Mouse (Mus musculus) midbrain, embryonic 11.5 days (tissue): ENCODE measurements around the gene Zxdc. TPM values are rescaled to one million over a fixed set of nuclear protein-coding genes. Genes with fewer than 3 reads are reported as not detected.
A peak's percentile ranks its signal among the peaks of the same experiment; 100 is the strongest.

Experiments used
- ATAC-seq: fragments of 200-750 bp; cut with Nextera tagmentation; 2 replicates; pipeline ENCODE4 v1.8.0; 2017; ENCODE audit warnings: moderate TSS enrichment, moderate library complexity; ENCODE audit not compliant: low FRiP score
- DNase-seq: peaks from one replicate; pipeline ENCODE4 v3.0.0; 2015; ENCODE audit warnings: low spot score; ENCODE audit errors: missing footprints
- H3K27ac ChIP-seq: fragments of 300-500 bp; sonication (generic); 2 replicates; pipeline ENCODE4 v1.5.1; 2014; ENCODE audit warnings: low read depth, low read length
- H3K27me3 ChIP-seq: fragments of 300-500 bp; sonication (generic); 2 replicates; pipeline ENCODE4 v1.6.1; 2014; ENCODE audit warnings: mild to moderate bottlenecking, low read length, moderate library complexity, mixed read lengths; ENCODE audit not compliant: control insufficient read depth, insufficient read depth
- H3K36me3 ChIP-seq: fragments of 300-500 bp; sonication (generic); 2 replicates; pipeline ENCODE4 v1.6.1; 2014; ENCODE audit warnings: mild to moderate bottlenecking, low read length, moderate library complexity, mixed read lengths; ENCODE audit not compliant: control insufficient read depth, insufficient read depth
- H3K4me1 ChIP-seq: fragments of 300-500 bp; sonication (generic); 2 replicates; pipeline ENCODE4 v1.6.1; 2014; ENCODE audit warnings: low read length; ENCODE audit not compliant: control insufficient read depth, insufficient read depth
- H3K4me2 ChIP-seq: fragments of 300-500 bp; sonication (generic); 2 replicates; pipeline ENCODE4 v1.6.1; 2014; ENCODE audit warnings: mild to moderate bottlenecking, moderate library complexity
- H3K4me3 ChIP-seq: fragments of 300-500 bp; sonication (generic); 2 replicates; pipeline ENCODE4 v1.5.1; 2014; ENCODE audit warnings: low read depth, low read length
- H3K9ac ChIP-seq: fragments of 300-500 bp; sonication (generic); 2 replicates; pipeline ENCODE4 v1.6.1; 2014; ENCODE audit warnings: low read length
- H3K9me3 ChIP-seq: fragments of 300-500 bp; sonication (generic); 2 replicates; pipeline ENCODE4 v1.6.1; 2016; ENCODE audit warnings: low read length; ENCODE audit not compliant: control insufficient read depth
- WGBS: fragments of 180-500 bp; shearing (Covaris S2); extraction: QIAGEN DNeasy Blood & Tissue Kit; methylation state at CpG from one replicate; pipeline ENCODE4 v1.1.7; 2014; 5-methylcytosine and 5-hydroxymethylcytosine counted together
- polyA plus RNA-seq: library from polyadenylated mRNA; unstranded; fragments of >200 nt; fragmentation: Nextera tagmentation; extraction: Ambion mirVana; gene quantifications from 2 replicates; pipeline ENCODE4 v1.2.1, GENCODE M21; 2014

Zxdc gene
- polyA plus RNA-seq, 1 experiment from 2014 or later, result 9.6 TPM

DNA sequence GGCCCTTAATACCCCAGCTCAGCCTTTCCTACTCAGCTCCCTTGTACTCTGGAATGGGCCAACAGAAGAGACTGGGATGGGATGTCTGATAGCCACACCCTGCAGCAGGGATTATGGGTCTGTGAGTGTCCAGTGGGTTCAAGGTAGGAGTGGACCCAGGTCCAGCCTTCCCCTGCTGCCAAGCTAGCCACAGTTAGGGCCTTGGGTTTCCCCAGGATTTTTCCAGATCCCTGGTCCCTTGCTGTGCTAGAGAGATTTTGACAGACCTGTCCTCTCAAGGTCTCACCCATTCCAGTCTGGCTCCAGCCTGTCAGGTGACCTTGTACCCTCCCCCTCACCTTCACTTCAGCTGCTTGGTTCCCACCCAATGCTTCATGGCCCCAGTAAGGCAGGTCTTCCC lies 39.3 kb downstream of the Zxdc start:
- no peaks in the 10 kb centered on the region for H3K4me1 ChIP-seq
- H3K27ac ChIP-seq, result no peak overlapping the region
- H3K4me2 ChIP-seq, result no peak overlapping the region
- no peak overlapping the region for H3K9ac ChIP-seq
- H3K9me3 ChIP-seq, result no peaks in the 10 kb centered on the region
- no peaks in the 10 kb centered on the region for H3K36me3 ChIP-seq
- DNase-seq, result no peak
- no peaks in the 10 kb centered on the region for H3K27me3 ChIP-seq
- H3K4me3 ChIP-seq, result no peak overlapping the region
- ATAC-seq, result no peak

DNA sequence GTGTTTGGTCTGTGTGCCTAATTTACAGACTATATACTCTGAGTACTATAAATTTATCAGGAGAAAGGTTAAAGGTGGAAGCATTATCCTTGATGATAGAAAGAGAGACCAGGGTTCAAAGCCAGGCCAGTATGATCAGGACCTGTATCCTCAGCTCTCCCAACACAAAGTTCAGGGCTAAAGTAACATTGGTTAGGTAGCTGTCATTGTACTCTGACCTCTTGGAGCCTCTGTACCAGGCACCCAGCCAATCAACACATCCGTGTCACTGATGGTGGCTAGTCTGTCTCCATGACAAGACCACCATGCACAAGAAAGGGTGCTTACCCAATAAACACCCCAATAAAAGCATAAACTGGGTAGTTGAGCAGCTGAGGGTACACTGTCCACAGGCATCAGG lies 41.7 kb downstream of the Zxdc start:
- Histone ChIP-seq H3K4me2 (no peak overlapping the region), H3K36me3 (no peaks in the 10 kb centered on the region), H3K4me1 (no peaks in the 10 kb centered on the region), H3K27me3 (no peaks in the 10 kb centered on the region), H3K27ac (no peak overlapping the region), H3K9me3 (no peaks in the 10 kb centered on the region), H3K9ac (no peak overlapping the region), H3K4me3 (no peak overlapping the region)
- ATAC-seq (no peak), DNase-seq (no peak)
- 83% methylated on average over 1 of the region's 1 CpGs for WGBS

- H3K9me3 ChIP-seq, result no peaks in the 10 kb centered on the region
- H3K4me1 ChIP-seq, result no peaks in the 10 kb centered on the region
- no peak for DNase-seq
- no peak overlapping the region for H3K4me2 ChIP-seq
- no peak overlapping the region for H3K4me3 ChIP-seq
- WGBS, result 87% methylated on average over 7 of the region's 7 CpGs
- no peak overlapping the region for H3K9ac ChIP-seq
- H3K27ac ChIP-seq, result no peak overlapping the region
- H3K36me3 ChIP-seq, result no peaks in the 10 kb centered on the region
- H3K27me3 ChIP-seq, result no peaks in the 10 kb centered on the region
- no peak for ATAC-seq
Observed at GRCm38 (mm10) chr6:90411926-90412325, 42.6 kb downstream of the Zxdc start.

- DNase-seq, result peak; percentile 97
- Histone ChIP-seq H3K27me3 (peaks cover 4% of the 10 kb centered on the region), H3K4me1 (peaks cover 4% of the 10 kb centered on the region; the same call in 1 of the 2 replicates), H3K4me2 (peak overlapping the region; percentile 48), H3K27ac (no peak overlapping the region), H3K36me3 (no peaks in the 10 kb centered on the region), H3K9ac (peak overlapping the region; percentile 54), H3K4me3 (peak overlapping the region; percentile 15; the same call in 1 of the 2 replicates), H3K9me3 (no peaks in the 10 kb centered on the region)
- ATAC-seq, result peak; percentile 89
- WGBS, result 4% methylated on average over 14 of the region's 14 CpGs
Observed at GRCm38 (mm10) chr6:90422565-90422964, 53.3 kb downstream of the Zxdc start.

- no peaks in the 10 kb centered on the region for H3K36me3 ChIP-seq
- ATAC-seq (no peak), DNase-seq (no peak)
- peaks cover 10% of the 10 kb centered on the region for H3K4me1 ChIP-seq
- peaks cover 7% of the 10 kb centered on the region for H3K27me3 ChIP-seq
- no peak overlapping the region for H3K9ac ChIP-seq
- no peaks in the 10 kb centered on the region for H3K9me3 ChIP-seq
- H3K4me3 ChIP-seq, result no peak overlapping the region
- H3K4me2 ChIP-seq, result no peak overlapping the region
- 82% methylated on average over 3 of the region's 3 CpGs for WGBS
- no peak overlapping the region for H3K27ac ChIP-seq
Observed at GRCm38 (mm10) chr6:90425361-90425760, 56.1 kb downstream of the Zxdc start.

- H3K9ac ChIP-seq, result no peak overlapping the region
Observed at GRCm38 (mm10) chr6:90426003-90426402, 56.7 kb downstream of the Zxdc start.

GRCm38 (mm10) chr6:90428380-90428974 lies 59.2 kb downstream of the Zxdc start, which contains the start of gene Cfap100:
Cfap100 (minus strand) TSS chr6:90428797.
- 0% methylated on average over 31 of the region's 31 CpGs for WGBS
- Histone ChIP-seq H3K4me3 (peak within 1 kb of the TSS; percentile 38), H3K36me3 (no peaks in the 10 kb centered on the region), H3K9me3 (no peaks in the 10 kb centered on the region), H3K27ac (no peak within 1 kb of the TSS; the same call in 1 of the 2 replicates), H3K9ac (peak within 1 kb of the TSS; percentile 64), H3K4me1 (peaks cover 6% of the 10 kb centered on the region), H3K27me3 (peaks cover 7% of the 10 kb centered on the region), H3K4me2 (peak within 1 kb of the TSS; percentile 71)
- ATAC-seq (peak; percentile 94), DNase-seq (peak; percentile 95)

More at GRCm38 (mm10) chr6:90426003-90426402, 56.7 kb downstream of the Zxdc start:
- ATAC-seq, result no peak
- Histone ChIP-seq H3K4me1 (peaks cover 10% of the 10 kb centered on the region), H3K4me3 (no peak overlapping the region), H3K36me3 (no peaks in the 10 kb centered on the region), H3K27me3 (peaks cover 7% of the 10 kb centered on the region), H3K27ac (no peak overlapping the region), H3K9me3 (no peaks in the 10 kb centered on the region), H3K4me2 (no peak overlapping the region)
- WGBS, result 89% methylated on average over 4 of the region's 4 CpGs
- no peak for DNase-seq

GRCm38 (mm10) chr6:90429911-90430310 lies 60.6 kb downstream of the Zxdc start:
- DNase-seq (no peak), ATAC-seq (no peak)
- Histone ChIP-seq H3K4me3 (no peak overlapping the region), H3K36me3 (no peaks in the 10 kb centered on the region), H3K9ac (no peak overlapping the region), H3K4me2 (no peak overlapping the region), H3K27me3 (peaks cover 7% of the 10 kb centered on the region), H3K9me3 (no peaks in the 10 kb centered on the region), H3K4me1 (peaks cover 6% of the 10 kb centered on the region), H3K27ac (no peak overlapping the region)
- WGBS, result 73% methylated on average over 14 of the region's 14 CpGs

DNA sequence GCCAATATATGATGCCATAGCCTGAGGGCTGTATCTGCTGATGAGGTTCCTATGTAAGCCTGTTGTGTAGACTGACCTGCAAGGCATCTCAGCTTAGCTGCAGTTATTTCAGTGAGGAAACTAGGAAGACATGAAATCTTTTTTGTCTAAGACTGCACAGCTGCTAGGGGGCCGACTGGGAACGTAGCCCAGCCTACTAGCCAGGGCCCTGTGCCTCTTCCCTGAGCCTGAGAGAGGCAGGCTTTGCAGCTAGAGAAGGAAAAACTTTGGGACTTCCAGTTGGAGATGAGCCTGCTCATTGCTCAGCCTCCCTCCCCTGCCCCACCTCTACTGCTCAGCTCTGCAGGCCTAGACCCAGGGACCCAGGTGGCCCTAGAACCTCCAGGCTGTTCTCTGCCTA lies 62.2 kb downstream of the Zxdc start:
- peaks cover 6% of the 10 kb centered on the region for H3K4me1 ChIP-seq
- ATAC-seq (no peak), DNase-seq (no peak)
- peaks cover 7% of the 10 kb centered on the region for H3K27me3 ChIP-seq
- H3K9ac ChIP-seq, result no peak overlapping the region
- H3K4me2 ChIP-seq, result no peak overlapping the region
- WGBS, result 66% methylated on average over 2 of the region's 2 CpGs
- no peak overlapping the region for H3K4me3 ChIP-seq
- H3K27ac ChIP-seq, result no peak overlapping the region
- no peaks in the 10 kb centered on the region for H3K9me3 ChIP-seq
- H3K36me3 ChIP-seq, result no peaks in the 10 kb centered on the region
